Mouse (Mus musculus) lung, adult 2 months (tissue): ENCODE results near the gene Spata16. TPM values are rescaled to one million over a fixed set of nuclear protein-coding genes. Genes with fewer than 3 reads are reported as not detected.

Source experiments
- DNase-seq: peaks from one replicate; pipeline ENCODE4 v3.0.0; 2022
- H3K4me1 ChIP-seq: fragments of 200-500 bp; 2 replicates; pipeline ENCODE4 v1.6.1; 2011; ENCODE audit warnings: low read length; ENCODE audit not compliant: control insufficient read depth, insufficient read depth
- H3K4me3 ChIP-seq: fragments of 200-500 bp; replicated peaks from 2 replicates; pipeline ENCODE3; 2011; ENCODE audit warnings: low read depth, mild to moderate bottlenecking, control low read depth, low read length; ENCODE audit errors: extremely low read depth
- CTCF ChIP-seq: fragments of 200-500 bp; IDR thresholded peaks from 2 replicates; pipeline ENCODE4 v1.5.1; 2011; ENCODE audit warnings: mild to moderate bottlenecking, low read length, control low read depth; ENCODE audit not compliant: insufficient read depth
- POLR2A ChIP-seq: fragments of 200-500 bp; IDR thresholded peaks from 2 replicates; pipeline ENCODE4 v1.6.1; 2011; ENCODE audit warnings: low read depth, mild to moderate bottlenecking, control low read depth, low read length, borderline replicate concordance; ENCODE audit errors: extremely low read depth
- WGBS: fragments of 180-500 bp; shearing (Covaris S2); methylation state at CpG from one replicate; pipeline ENCODE4 v1.1.7; 2018; 5-methylcytosine and 5-hydroxymethylcytosine counted together
- polyA plus RNA-seq: library from polyadenylated mRNA; depleted of rRNA; stranded (reverse); fragments of >200 nt; gene quantifications from 2 replicates; pipeline ENCODE4 v1.2.3, GENCODE M21; 2012

The Spata16 gene
- polyA plus RNA-seq, 1 experiment = not detected

DNA sequence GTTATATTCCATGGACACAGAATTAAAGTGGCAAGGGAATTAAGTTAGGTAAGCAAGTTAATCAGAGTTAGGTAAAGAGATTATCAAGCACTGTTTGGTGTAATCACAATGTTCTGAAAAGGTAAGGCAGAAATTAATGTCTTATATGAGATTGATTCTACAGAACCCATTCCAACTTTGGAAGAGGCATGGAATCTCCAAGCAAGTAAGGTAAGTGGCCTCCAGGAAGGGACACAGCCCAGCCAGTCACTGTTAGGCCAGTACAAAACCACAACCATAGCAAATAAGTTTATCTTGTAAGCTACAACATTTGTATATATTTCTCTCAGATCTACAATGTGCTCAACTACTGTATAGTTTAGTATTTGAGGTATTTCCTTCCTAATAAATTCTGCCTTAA lies 391.1 kb downstream of the Spata16 start:
- TF ChIP-seq POLR2A (no peak), CTCF (no peak)
- Histone ChIP-seq H3K4me3 (no peak overlapping the region), H3K4me1 (no peaks in the 10 kb centered on the region)
- no peak for DNase-seq

DNA sequence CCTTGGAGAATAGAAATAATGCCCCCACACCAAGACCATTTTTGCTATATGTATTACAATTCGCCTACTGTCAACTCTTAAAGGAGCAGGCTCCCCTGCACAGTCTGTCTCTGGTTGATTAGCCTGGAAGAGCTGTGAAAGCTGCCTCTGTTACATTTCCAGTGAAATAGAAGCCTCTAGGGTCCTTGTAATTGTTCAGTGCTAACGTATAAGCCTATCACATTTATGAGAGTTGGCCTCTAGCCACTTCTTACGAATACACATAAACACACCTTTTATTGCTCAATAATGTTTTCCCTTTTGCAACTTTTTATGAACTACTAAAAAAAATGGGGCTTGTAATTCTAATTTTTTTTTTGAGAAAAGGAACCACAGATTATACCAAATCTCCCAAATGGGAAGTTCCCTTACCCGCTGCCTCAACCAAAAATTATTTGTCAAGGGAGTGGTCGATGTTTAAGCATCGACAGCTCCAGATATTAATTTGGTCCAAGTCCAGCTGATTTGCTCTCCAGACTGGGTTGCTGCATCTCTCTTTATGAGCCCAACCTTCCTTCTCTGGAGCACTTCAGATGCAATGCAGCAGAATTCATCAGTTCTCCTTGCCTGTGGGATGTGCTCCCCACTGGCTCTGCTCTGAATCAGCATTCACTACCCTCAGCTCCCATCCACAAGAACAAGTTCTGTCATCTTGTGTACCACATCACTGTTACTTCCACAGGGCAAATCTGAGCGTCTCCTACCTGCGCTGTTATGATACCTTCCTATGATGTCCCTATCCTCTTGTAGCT lies 392.8 kb downstream of the Spata16 start:
- 79% methylated on average over 8 of the region's 8 CpGs for WGBS

More for the DNA sequence above, 392.8 kb downstream of the Spata16 start:
- Histone ChIP-seq H3K4me1 (no peaks in the 10 kb centered on the region), H3K4me3 (no peak overlapping the region)
- DNase-seq = no peak
- TF ChIP-seq CTCF (no peak), POLR2A (no peak)
